Mouse (Mus musculus) spleen, adult 18-20 months (tissue): Measurements from ENCODE around the gene Slc29a1.

Source experiments
- DNase-seq, 2 experiments: peaks; one replicate each; pipeline ENCODE4 v3.0.0; 2022; ENCODE audit warnings: mixed read lengths in 2 of 2

The Slc29a1 gene

DNA sequence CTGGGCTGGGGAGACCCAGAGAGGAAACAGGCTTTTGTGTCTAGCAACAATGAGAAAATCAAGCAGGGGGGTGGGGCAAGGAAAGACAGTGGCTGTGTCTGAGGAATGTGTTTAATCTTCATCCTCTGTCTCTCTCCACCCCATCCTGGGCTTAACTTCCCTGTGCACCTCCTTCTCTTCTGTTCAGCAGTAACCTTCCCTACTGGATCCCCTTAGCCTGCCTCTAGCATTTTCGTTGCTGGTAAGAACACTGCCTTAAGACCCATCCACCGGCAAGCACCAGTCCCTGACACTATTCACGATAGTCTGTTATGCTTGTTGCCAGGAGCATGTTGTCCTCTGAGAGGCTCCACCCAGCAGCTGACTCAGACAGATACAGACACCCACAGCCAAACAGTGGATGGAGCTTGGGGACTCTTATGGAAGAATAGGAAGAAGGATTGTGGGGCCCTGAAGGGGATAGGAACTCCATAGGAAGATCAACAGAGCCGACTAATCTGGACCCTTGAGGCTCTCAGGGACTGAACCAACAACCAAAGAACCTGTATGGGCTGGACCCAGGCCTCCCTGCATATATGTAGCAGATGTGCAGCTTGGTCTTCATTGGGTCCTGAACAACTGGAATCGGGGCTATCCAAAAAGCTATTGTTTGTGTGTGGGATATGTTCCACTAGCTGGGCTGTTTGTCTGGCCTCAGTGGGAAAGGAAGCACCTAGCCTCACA lies 10.9 kb upstream of the Slc29a1 start:
- no peak for DNase-seq

DNA sequence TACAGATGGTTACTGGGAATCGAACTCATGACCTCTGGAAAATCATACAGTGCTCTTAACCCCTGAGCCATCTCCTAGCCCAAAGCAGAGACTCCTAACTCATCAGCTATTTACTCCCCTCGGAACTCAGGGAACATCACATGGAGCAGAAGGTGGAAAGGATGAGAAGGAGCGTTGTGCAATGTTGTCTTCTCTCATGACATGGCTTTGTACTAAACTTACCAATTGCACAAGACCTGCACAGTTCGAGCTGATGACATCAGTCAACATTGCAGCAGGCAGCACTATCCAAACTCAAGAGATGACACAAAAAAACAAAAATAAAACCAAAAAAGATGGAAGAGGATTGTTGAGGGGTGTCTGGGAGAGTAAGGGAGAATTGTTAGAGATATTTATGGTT lies 9.0 kb upstream of the Slc29a1 start:
- no peak for DNase-seq

DNA sequence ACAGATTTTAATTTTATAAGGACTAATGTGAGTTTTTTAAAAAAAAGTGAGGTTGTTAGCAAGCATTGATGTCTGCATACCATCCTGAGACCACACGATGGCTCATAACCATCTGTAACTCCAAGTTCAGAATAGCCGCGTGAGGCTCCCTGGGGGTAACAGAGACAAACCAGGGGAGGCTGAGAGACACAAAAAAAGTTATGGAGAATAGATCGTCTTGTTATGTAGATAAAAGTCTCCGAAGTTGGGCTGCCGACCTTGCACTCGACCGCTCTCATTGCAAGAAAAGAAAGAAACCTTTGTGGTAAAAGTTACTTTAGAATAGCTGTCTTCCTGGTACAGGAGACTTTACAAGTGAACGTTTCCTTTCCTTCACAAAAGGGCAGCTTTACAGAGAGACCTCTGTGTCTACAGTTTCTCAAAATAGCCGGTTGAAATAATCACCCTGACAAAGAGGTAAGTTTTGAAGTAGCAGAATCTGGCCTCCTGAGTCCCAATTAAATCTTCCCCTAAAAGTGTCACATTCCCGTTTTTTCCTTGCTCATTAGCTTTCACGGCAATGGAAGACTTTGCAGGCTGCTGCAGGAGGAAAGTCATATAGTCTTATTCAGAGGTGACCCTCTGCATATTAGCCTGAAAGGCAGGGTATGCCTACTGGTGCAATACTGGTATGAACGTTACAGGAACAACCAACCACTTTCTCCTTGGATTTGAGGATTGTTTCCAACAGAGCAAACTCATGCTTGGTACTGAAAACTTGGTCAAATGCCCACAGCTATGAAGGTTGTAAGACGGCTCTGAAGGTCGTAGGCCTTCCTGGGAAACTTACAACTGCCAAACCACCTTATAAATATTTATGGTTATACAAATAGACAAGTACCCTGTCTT lies 7.8 kb upstream of the Slc29a1 start:
- DNase-seq: no peak

DNA sequence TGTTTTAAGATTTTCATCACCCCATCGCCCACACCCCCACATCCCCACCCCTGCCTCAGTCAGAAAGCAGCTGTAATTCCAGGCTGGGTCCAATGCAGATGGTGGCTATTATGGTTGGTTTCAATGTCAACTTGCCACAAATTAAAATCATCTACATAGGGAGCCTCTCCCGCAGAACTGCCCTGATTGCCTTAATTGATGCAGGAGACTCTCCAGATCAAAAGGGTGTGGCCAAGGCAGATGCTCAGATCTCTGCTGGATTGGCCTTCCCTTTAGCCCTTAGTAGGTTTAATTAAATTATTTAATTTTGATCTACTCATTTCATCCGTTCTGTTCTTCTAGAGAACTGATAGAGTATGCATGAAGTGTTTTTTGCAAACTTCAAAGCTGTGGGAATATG lies 3.6 kb upstream of the Slc29a1 start:
- no peak for DNase-seq

DNA sequence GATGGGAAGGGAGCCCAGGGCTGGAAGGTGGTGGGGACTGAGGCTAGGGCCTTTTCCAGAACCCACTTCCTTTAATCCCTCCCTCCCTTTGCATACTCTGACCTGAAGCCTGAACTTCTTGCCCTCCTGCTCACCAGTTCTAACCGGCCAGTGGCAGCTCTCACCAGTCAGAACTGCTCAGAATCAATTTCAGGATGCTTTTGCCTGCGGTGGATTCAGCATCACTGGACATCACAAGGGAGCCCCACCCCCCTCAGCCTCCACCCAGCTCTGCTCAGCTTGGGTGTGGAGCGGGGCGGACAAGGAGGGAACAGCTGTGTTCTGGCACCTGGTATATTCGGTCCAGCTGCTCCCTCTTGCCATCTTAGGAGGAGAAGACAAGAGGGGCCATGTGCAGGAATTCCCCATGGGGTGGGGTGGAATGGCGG lies 2.5 kb upstream of the Slc29a1 start, which contains the start of gene Mymx:
Gene Mymx, minus strand, starts transcription at position 226 of the 428 bp plus-strand sequence.
- DNase-seq: no peak

DNA sequence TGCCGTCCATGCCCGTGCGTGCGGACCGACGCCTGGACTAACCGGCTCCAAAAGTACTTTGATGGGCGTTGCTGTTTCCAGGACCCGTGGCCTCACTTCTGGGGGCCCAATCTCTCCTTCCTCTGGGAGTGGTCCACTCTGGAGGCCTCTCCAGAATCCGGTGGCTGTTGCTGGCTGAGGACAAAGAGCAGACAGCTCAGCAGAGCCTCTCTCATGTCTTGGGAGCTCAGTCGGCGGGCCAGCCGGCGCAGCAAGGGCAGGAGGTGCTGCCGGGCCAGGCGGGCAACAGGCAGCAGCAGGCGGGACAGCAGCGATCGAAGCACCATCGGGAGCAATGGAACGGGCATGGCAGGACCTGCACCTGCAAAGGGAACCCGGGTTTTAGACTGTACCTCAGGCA lies 1.9 kb upstream of the Slc29a1 start:
- no peak for DNase-seq

DNA sequence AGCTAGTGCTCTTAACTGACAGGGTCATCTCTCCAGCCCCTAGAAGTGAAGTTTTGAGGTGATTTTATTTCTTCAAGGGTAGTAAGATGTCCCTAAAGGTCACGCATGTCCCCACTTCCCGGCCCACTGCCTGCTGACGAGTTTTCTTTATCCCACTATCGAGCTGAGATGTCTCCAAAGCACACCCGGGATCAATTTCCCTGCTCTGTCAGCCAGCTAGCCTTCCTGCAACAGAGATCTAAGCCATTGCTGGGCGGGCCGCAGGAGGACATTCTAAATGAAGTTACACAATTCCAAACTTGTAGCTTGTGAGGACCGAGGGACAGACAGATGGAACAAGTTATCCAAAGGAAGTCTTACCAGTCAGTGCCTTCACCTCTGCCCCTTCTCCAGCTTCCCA lies 861 bp upstream of the Slc29a1 start:
- no peak for DNase-seq

DNA sequence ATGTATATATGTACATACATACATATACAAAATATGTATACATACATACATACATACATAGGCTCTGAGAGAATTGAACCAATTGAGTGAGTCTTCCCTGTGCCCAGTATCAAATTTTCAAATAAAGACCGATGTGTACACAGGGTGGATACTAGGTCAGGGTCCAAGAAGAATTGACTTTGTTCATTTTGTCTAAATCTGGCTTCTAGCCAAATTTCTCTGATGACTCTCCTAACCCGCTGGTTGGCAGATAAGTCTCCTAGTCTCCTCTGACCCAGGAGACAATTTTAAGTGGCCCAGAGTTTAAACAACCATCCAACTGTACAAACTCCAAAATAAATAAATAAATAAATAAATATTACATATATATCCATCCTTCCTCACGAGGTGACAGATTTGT lies 515 bp downstream of the Slc29a1 start:
- DNase-seq: no peak

DNA sequence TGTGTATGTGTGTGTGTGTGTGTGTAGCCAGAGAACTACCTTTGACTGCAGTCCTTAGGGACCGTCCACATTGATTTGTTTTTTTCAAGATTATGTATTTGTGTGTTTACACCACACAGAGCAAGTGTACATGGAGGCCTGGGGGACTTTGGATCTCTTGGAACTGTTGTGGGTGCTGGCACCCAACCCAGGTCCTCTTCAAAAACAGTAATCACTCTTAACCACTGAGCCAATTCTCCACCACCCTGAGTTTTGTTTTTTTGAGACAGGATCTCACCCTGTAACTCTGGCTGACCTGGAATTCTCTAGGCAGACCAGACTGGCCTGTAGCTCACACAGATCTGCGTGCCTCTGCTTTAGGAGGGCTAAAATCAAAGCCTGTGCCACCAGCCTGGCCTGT lies 1.0 kb downstream of the Slc29a1 start:
- no peak for DNase-seq

DNA sequence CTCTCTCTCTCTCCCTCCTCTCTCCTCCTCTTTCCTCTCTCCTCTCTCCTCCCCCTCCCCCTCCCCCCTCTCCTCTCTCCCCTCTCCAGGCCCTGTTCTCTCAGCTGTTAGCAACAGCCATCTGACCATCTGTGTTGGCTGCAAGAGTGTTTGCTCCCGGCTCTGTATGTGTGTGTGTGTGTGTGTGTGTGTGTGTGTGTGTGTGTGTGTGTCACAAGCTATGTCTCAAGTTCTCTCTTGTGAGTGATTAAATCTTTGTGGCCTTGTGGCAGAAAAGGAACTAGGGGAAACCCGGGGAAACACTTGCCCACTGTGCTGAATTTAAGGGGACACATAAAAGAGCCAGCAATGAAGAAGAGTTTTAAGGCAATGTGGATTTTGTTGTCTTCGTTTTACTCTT lies 1.6 kb downstream of the Slc29a1 start:
- no peak for DNase-seq

DNA sequence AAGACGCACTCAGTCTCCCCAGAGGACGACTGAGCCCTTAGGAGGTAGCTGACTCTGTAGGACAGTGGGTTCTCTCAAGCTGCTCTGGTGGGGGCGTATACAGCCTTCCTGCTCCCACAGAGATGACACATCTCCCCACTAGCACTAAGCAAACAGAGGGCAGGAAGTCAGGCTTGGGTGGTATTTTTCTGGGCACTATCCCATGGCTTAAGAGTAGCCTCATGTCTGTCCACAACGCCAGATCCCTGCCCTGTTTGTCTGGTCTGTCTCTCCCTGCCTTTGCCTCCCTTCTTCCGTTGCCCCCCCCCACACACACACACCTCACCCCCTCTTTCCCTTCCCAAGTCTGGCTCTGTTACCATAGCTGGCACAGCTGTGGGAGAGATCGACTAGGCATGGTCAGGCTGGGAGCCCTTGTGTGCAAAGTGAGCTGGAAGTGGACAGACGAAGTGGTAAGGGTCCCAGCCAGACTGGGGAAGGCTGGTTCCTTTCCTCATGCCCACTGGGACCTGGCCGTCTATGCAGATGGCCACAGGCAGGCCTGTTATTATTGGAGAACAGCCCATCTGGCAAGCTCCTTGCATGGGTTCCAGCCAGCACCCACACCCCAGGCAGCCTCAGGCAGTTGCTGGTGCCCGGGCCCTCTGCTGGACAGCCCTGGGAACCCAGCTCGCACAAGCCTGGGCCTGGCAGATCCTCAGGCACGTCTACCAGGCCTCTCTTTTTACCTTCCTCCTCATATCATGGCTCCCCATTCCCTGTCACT lies 2.6 kb downstream of the Slc29a1 start:
- peak in 1 of 2 experiments; percentile 58 for DNase-seq

DNA sequence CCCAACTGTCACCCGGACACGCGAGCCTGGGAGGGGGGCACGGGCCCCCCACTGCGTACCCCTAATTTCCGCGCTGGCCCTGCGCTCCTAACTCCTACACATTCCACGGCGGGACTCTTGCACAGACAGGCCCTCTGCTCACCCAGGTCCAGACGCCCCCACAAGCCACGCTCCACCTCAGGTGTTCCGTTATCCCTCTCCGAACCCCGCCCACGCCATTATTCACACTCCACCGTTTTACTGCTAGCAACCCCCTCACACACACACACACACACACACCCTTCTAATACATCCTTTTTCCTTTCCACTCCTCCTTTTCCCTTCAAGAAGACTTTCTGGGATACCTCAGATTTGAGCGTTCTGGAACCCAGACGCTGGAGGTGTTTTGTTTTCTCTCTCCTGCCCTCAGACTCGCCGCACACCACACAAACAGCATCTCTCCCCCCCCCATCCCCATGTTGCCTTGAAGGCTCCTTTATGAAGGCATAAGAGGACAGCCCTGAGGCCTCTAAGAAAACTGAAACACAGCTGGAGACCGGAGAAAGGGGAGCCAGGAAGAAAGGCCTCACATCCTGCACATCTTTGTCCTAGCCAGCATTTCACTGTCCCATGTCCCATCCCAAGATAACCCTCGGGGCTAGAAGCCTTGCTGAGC lies 3.5 kb downstream of the Slc29a1 start:
- no peak for DNase-seq

DNA sequence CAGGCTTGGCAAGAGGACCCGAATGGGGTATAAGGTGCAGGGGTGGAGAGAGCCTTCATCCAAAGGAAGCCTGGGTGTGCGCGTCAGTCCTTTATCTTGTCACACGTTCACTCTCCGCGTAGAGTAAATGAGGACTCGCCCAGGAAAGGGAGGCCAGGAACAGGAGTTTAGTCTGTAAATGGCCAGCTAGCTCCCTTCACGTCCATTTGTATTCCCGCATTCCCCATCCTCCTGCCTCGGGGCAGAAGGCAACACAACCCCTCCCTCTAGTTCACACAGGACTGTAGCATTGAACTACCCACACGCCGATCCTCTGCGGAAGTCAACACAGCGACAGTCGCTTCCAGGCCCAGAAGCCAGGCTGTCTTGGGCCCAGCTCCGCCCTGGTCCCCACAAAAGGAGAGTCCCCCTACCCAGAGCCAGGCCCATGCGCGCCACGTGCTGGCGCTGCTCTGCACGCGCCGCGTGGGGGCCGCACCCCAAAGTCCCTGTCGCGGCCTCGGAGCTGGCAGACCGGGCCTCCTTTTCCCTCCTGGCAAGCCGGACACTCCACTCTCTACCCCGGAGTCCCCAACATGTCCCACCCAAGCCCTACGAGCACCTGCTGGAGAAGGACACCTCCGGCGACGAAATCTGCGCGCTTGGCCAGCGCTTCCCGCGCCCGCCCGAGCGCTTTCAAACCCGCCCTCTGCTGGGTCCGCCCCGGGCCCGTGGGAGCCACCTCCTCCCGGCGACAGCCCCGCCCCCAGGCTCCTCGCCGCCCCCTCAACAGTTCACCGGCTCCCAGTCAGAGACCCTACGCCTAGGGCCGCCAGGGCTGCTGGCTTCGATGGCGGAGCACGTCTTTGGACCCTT lies 4.3 kb downstream of the Slc29a1 start:
- DNase-seq: peak; percentile 62 to 77

DNA sequence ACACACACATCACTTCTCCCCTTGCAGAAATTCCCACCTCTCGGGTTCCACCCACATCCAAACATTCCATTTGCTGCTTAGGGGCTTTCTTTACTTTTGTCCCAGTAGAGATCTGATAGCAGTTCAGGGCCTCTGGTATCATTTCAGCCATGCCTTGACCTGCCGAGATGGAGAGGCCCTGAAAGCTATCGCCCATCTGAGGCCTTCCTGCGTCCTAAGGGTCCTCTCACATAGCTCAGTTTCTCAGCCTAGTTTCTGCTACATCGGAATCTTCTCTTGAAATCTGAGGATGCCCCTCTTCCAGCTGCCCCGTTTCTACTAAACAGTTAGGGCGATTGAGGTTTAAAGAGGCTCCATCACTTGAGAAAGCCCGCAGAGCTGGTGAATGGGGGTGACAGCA lies 5.2 kb downstream of the Slc29a1 start:
- no peak for DNase-seq

DNA sequence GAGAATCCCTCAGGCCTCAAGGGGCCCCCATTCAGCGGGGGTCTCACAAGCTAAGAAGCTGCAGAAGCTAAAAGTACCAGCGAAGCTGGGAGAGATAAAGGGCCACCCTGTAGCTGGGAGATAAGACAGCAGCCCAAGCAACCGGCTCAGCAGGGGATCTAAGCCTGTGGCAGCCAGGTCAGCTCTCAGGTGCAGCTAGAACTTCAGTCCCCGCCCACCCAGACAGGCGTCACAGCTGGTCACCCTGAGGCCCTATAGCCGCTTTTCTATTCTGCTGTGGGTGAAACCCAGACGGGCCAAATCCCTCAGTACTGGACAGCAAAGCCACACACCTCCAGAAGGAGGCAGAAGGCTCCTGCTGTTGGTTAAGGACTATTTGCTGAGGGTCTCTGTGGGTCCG lies 5.9 kb downstream of the Slc29a1 start:
- DNase-seq: no peak

DNA sequence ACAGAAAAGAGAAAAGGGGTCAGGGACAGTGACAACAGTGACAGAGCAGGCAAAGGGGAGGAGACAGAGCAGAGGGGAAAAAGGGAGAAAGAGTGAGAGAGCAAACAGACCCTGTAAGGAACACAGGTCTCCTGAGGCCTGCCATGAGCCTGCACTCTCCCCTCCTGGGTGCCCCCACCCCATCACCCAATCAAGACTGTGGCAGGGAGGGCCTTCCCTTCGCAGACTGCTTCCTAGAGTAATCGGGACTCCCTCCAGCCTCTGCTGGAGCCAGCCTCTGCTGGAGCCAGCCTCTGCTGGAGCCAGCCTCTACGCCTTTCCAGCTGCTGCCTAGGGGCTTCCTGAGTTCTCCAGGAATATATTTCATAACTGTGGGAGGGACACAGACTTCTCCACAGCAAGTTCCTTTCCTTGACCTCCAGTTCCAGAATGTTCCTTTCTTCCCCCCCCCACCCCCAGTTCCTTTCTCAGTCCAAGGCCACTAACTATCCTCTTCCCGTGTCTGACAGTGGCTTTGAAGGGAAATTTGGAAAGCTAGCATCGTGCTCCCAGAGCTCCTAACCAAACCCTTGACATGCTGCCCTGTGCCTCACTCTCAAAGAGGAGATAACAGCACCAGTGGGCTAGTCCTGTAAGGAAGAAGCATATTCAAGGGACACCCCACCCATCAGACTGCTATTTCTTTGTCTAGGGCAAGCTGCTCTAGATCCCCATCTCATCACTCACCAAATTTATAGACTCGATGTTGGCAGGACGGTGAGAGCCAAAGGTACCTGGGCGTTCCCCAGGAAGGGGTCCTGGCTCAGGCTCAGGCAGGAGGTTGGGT lies 6.6 kb downstream of the Slc29a1 start:
- no peak for DNase-seq

DNA sequence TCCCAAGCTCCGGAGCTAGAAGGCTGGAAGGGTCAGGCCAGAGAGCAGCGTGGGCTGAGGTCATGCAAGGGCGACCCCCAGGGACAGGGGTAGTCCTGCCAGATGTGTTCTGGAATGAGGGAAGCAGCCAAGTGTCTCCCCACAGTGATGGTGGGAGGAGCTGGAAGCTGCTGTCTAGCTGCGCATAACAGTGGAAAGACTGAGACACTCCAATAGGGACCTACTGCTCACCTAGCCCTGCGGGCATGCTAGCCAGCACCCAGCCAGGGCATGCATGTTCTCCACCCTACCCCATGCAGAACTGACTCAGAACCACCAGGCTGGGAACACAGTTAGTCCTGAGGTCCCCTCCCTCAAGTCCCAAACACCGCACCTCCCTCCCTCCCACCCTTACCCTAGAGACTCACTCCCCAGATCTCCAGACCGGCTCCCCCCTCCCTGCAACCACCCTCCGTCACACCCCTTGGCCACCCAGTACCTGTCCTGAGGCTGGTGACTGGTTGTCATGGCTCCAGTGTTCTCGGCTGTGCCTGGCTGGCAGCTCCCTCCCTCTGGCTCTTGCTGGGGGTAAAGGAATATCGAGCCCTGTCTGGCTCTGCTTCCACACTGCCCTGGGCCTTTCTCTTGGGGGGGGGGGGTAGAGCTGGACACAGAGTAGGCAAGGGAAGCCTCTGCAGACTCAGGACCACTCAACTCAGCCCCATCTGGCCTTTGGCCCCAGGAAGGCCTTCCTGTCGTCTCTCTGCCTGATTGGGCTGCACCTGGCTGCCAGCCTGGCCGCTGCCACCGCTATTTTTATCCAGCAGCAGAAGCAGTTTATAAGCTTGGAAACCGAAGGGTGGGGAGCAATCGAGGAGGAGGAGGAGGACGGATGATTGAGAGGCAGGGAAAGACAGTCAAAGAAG lies 7.5 kb downstream of the Slc29a1 start:
- DNase-seq: no peak

DNA sequence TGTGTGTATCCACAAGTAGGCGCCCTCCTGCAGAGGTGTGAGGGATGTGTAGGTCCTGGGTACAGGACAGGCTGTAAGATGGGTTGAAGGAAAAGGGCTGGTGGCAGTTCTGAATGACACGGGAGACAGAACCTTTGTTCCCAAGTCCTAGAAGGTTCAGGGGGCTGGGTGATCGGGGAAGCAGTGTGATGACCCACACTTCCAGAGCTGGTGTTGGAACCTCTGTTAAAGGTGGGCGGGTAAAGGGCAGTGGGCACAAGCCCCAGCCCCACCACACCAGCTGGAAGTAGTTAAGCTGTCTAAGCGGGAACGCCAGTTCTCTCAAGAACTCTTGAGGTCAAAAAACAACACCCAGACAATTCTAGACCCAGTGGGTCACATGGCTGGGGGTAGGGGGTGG lies 9.0 kb downstream of the Slc29a1 start:
- DNase-seq: no peak

DNA sequence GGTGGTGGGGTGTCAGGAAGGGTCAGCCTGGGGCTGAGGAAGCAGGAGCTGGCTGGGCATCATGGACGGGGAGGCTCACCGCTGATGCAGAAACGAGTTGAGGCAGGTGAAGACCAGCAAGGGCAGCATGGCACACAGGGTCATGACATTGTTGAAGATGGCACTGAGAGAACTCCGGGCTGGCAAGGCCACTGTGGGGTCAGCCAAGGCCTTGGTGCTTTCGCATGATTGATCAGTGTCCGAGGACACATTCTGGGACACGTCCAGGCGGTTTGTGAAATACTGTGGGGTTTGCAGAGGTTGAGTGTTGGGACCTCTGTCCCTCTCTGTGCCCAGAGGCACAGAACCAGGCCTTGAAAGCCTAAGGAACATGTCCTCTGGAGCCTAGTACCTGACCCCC lies 9.6 kb downstream of the Slc29a1 start:
- no peak for DNase-seq

DNA sequence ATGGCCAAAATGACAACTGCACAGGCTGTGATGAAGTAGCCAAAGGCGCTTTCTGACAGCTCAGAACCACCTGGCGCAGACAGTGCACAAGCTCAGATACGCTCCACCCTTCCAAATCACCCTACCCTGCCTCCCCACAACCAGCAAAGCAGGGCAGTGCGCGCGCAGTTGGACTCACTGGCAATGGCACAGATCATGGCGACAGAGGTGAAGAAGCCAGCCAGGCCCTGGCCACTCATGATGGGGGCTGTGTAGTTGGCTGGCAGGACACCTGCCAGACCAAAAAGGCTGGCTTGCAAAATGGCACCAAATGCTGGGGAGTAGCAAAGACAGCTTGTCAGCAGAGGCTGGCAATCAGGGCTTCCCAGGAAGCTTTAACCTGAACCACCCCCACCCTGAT lies 10.2 kb downstream of the Slc29a1 start:
- no peak for DNase-seq
